Mouse (Mus musculus) liver, adult 2 months (tissue): ENCODE results near the gene Paqr5. TPM values are rescaled to one million over a fixed set of nuclear protein-coding genes. Genes with fewer than 3 reads are reported as not detected.

Experiments
- DNase-seq: peaks from one replicate; pipeline ENCODE4 v3.0.0-alpha.2; 2011; ENCODE audit warnings: low read depth, low spot score; ENCODE audit errors: extremely low read depth
- H3K27ac ChIP-seq: fragments of 200-500 bp; replicated peaks from 2 replicates; pipeline ENCODE4 v1.5.1; 2012; ENCODE audit warnings: low read depth, mild to moderate bottlenecking, control low read depth, inconsistent platforms, low read length; ENCODE audit not compliant: insufficient read depth
- H3K27me3 ChIP-seq: fragments of 200-500 bp; 2 replicates; pipeline ENCODE4 v1.6.1; 2012; ENCODE audit warnings: mild to moderate bottlenecking, moderate library complexity, low read length, inconsistent platforms; ENCODE audit not compliant: control insufficient read depth, insufficient read depth
- H3K36me3 ChIP-seq: fragments of 200-500 bp; 2 replicates; pipeline ENCODE4 v1.6.1; 2012; ENCODE audit warnings: low read length, inconsistent platforms; ENCODE audit not compliant: control insufficient read depth, insufficient read depth
- H3K4me1 ChIP-seq: fragments of 200-500 bp; 2 replicates; pipeline ENCODE4 v1.6.1; 2011; ENCODE audit warnings: low read length; ENCODE audit not compliant: control insufficient read depth, insufficient read depth
- H3K4me3 ChIP-seq: fragments of 200-500 bp; 2 replicates; pipeline ENCODE4 v1.5.1; 2011; ENCODE audit warnings: low read depth, mild to moderate bottlenecking, control low read depth, low read length, moderate library complexity; ENCODE audit not compliant: insufficient read depth
- H3K79me2 ChIP-seq: fragments of 200-500 bp; 2 replicates; pipeline ENCODE4 v1.6.1; 2012; ENCODE audit warnings: inconsistent platforms, mild to moderate bottlenecking, low read length, moderate library complexity; ENCODE audit not compliant: control insufficient read depth, insufficient read depth
- H3K9ac ChIP-seq: fragments of 200-500 bp; 2 replicates; pipeline ENCODE4 v1.6.1; 2012; ENCODE audit warnings: low read depth, mild to moderate bottlenecking, control low read depth, inconsistent platforms, low read length
- CTCF ChIP-seq: fragments of 200-500 bp; IDR thresholded peaks from 2 replicates; pipeline ENCODE4 v1.5.1; 2011; ENCODE audit warnings: low read depth, low read length, control low read depth
- POLR2A ChIP-seq: fragments of 200-500 bp; IDR thresholded peaks from 2 replicates; pipeline ENCODE4 v1.6.1; 2011; ENCODE audit warnings: low read length, control low read depth; ENCODE audit not compliant: insufficient read depth; ENCODE audit errors: extremely low read depth
- WGBS: fragments of 180-500 bp; shearing (Covaris S2); methylation state at CpG from one replicate; pipeline ENCODE4 v1.1.7; 2018; 5-methylcytosine and 5-hydroxymethylcytosine counted together
- polyA plus RNA-seq: library from polyadenylated mRNA; depleted of rRNA; stranded (reverse); fragments of >200 nt; gene quantifications from 2 replicates; pipeline ENCODE4 v1.2.3, GENCODE M21; 2012
- total RNA-seq: library from RNA; depleted of rRNA; stranded (reverse); fragments of >200 nt; gene quantifications from 2 replicates; pipeline ENCODE4 v1.2.3, GENCODE M21; 2014

Gene Paqr5
- total and polyA plus RNA-seq, 2 experiments, result 0.13 TPM; not detected in 1

GRCm38 (mm10) chr9:61947402-61948346 is 79.0 kb downstream of the Paqr5 start:
- H3K79me2 ChIP-seq, result no peaks in the 10 kb centered on the region
- peak overlapping the region; percentile 19; the same call in 1 of the 2 replicates for H3K4me3 ChIP-seq
- no peak overlapping the region for H3K27ac ChIP-seq
- H3K27me3 ChIP-seq, result peaks cover 4% of the 10 kb centered on the region; the same call in 1 of the 2 replicates
- 7% methylated on average over 24 of the region's 24 CpGs for WGBS
- H3K9ac ChIP-seq, result no peak overlapping the region
- no peaks in the 10 kb centered on the region for H3K4me1 ChIP-seq
- H3K36me3 ChIP-seq, result no peaks in the 10 kb centered on the region
- peak; percentile 46 for DNase-seq
- TF ChIP-seq POLR2A (no peak), CTCF (peak; percentile 99)

GRCm38 (mm10) chr9:61946623-61947401 is 79.8 kb downstream of the Paqr5 start, which contains the start of gene Kif23:
Gene Kif23 (minus strand): TSS chr9:61946774.
- H3K4me3 ChIP-seq, result peak within 1 kb of the TSS; percentile 62
- H3K9ac ChIP-seq, result peak within 1 kb of the TSS; percentile 37
- no peaks in the 10 kb centered on the region for H3K4me1 ChIP-seq
- H3K27me3 ChIP-seq, result peaks cover 4% of the 10 kb centered on the region; the same call in 1 of the 2 replicates
- no peaks in the 10 kb centered on the region for H3K79me2 ChIP-seq
- peak; percentile 43 for DNase-seq
- no peak within 1 kb of the TSS for H3K27ac ChIP-seq
- under 1% methylated on average over 44 of the region's 44 CpGs for WGBS
- TF ChIP-seq CTCF, result peak; percentile 67
- no peak for TF ChIP-seq POLR2A
- H3K36me3 ChIP-seq, result no peaks in the 10 kb centered on the region

GRCm38 (mm10) chr9:61945973-61946611 is 80.6 kb downstream of the Paqr5 start:
- Histone ChIP-seq H3K27ac (no peak overlapping the region), H3K36me3 (no peaks in the 10 kb centered on the region), H3K4me3 (peak overlapping the region; percentile 62), H3K27me3 (peaks cover 4% of the 10 kb centered on the region; the same call in 1 of the 2 replicates), H3K79me2 (no peaks in the 10 kb centered on the region), H3K4me1 (no peaks in the 10 kb centered on the region), H3K9ac (peak overlapping the region; percentile 37)
- no peak for DNase-seq
- 2% methylated on average over 38 of the region's 38 CpGs for WGBS
- TF ChIP-seq CTCF (no peak), POLR2A (no peak)

- Histone ChIP-seq H3K27ac (no peak overlapping the region), H3K9ac (no peak overlapping the region), H3K36me3 (no peaks in the 10 kb centered on the region), H3K79me2 (no peaks in the 10 kb centered on the region), H3K27me3 (peaks cover under 1% of the 10 kb centered on the region; the same call in 1 of the 2 replicates), H3K4me1 (no peaks in the 10 kb centered on the region), H3K4me3 (no peak overlapping the region)
- WGBS, result 87% methylated on average over 3 of the region's 3 CpGs
- no peak for DNase-seq
- no peak for TF ChIP-seq CTCF
- TF ChIP-seq POLR2A, result no peak
Observed at GRCm38 (mm10) chr9:61941054-61941453, 85.6 kb downstream of the Paqr5 start.

- no peaks in the 10 kb centered on the region for H3K27me3 ChIP-seq
- no peaks in the 10 kb centered on the region for H3K36me3 ChIP-seq
- no peak for DNase-seq
- no peak overlapping the region for H3K4me3 ChIP-seq
- WGBS, result 87% methylated on average over 2 of the region's 2 CpGs
- no peaks in the 10 kb centered on the region for H3K79me2 ChIP-seq
- TF ChIP-seq POLR2A (no peak), CTCF (no peak)
- no peak overlapping the region for H3K27ac ChIP-seq
- H3K4me1 ChIP-seq, result no peaks in the 10 kb centered on the region
- H3K9ac ChIP-seq, result no peak overlapping the region
Observed at GRCm38 (mm10) chr9:61933333-61933732, 93.3 kb downstream of the Paqr5 start.
